Mouse (Mus musculus) lung, embryonic 16.5 days (tissue): ENCODE measurements around the gene Kcna7. TPM values are rescaled to one million over a fixed set of nuclear protein-coding genes. Genes with fewer than 3 reads are reported as not detected.
"Not testable (repeated sequence)": the region's sequence is repeated elsewhere in the genome, so short reads cannot be mapped to it uniquely, and the experiment has no call there.

Source experiments
- ATAC-seq: fragments of 200-750 bp; cut with Nextera tagmentation; 2 replicates; pipeline ENCODE4 v1.8.0; 2017; ENCODE audit warnings: low read depth, mild to moderate bottlenecking, moderate library complexity
- H3K27ac ChIP-seq: fragments of 300-500 bp; sonication (generic); 2 replicates; pipeline ENCODE4 v1.5.1; 2014; ENCODE audit warnings: mild to moderate bottlenecking, control low read depth, low read length
- H3K27me3 ChIP-seq: fragments of 300-500 bp; sonication (generic); 2 replicates; pipeline ENCODE4 v1.6.1; 2014; ENCODE audit warnings: low read depth, low read length, mixed read lengths; ENCODE audit not compliant: control insufficient read depth, insufficient read depth
- H3K36me3 ChIP-seq: fragments of 300-500 bp; sonication (generic); 2 replicates; pipeline ENCODE4 v1.6.1; 2014; ENCODE audit warnings: low read length; ENCODE audit not compliant: control insufficient read depth, insufficient read depth
- H3K4me1 ChIP-seq: fragments of 300-500 bp; sonication (generic); replicated peaks from 2 replicates; pipeline ENCODE4 v1.6.1; 2014; ENCODE audit warnings: low read length, mixed read lengths; ENCODE audit not compliant: control insufficient read depth, insufficient read depth
- H3K4me2 ChIP-seq: fragments of 300-500 bp; sonication (generic); 2 replicates; pipeline ENCODE4 v1.6.1; 2014; ENCODE audit warnings: low read depth, low read length, control low read depth
- H3K4me3 ChIP-seq: fragments of 300-500 bp; sonication (generic); 2 replicates; pipeline ENCODE4 v1.5.1; 2014; ENCODE audit warnings: mild to moderate bottlenecking, low read length, control low read depth
- H3K9ac ChIP-seq: fragments of 300-500 bp; sonication (generic); 2 replicates; pipeline ENCODE4 v1.6.1; 2014; ENCODE audit warnings: low read length, control low read depth
- H3K9me3 ChIP-seq: fragments of 300-500 bp; sonication (generic); 2 replicates; pipeline ENCODE4 v1.6.1; 2016; ENCODE audit warnings: low read length; ENCODE audit not compliant: control insufficient read depth
- WGBS: fragments of 180-500 bp; shearing (Covaris S2); extraction: QIAGEN DNeasy Blood & Tissue Kit; methylation state at CpG from one replicate; pipeline ENCODE4 v1.1.7; 2014; 5-methylcytosine and 5-hydroxymethylcytosine counted together
- polyA plus RNA-seq: library from polyadenylated mRNA; unstranded; fragments of >200 nt; fragmentation: Nextera tagmentation; extraction: Ambion mirVana; gene quantifications from 2 replicates; pipeline ENCODE4 v1.2.1, GENCODE M21; 2015

The Kcna7 gene
- not detected in 2 replicates for polyA plus RNA-seq

DNA sequence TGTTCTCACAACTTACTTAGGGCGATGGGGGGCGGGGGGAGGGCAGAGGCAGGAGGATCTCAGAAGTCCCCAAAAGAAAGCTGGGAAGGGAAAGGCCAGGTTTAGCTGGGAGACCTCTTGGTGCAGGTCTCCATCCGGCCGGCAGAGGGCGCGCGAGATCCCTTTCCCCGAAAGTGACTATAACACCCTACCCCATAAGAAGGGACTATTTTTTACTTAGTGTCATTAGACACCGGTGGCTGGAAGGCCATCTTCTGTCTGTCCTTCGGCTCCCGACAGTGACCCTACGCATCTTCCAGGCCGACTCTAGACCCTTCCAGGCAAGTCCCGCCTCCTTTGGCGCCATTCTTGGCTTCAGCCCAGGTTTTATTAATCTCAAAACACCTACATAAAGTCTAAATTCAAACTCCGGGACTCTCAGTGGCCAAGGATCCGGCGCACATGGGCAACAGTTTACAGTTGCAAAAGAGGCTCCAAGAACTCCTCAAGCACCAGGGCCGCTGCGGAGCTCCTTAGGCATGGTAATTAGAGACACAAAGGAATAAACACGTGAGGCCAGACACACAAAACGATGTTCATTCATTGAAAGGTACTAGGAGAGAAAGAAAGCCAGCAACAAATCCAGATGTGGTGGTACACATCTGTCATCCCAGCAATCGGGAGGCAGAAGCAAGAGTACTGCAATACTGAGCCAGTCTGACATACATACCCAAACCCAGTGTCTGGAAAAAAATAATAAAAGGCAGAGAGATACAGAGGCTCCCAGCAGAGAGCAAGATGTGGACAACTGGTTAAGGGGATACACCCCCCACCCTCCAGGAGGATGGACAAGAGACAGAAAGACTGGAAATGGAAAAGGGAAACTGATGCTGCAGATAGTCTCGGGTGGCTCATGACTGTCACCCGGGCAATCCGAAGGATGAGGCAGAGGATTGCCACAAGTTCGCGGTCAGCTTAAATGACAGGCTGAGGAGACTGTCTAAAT, at the start of gene Kcna7:
Kcna7 (plus strand) TSS at position 563 of the 985 bp plus-strand sequence.
- Histone ChIP-seq H3K4me2 (peak within 1 kb of the TSS; percentile 71), H3K4me1 (peaks cover 12% of the 10 kb centered on the region), H3K9me3 (no peaks in the 10 kb centered on the region), H3K27ac (no peak within 1 kb of the TSS), H3K36me3 (no peaks in the 10 kb centered on the region), H3K27me3 (peaks cover 51% of the 10 kb centered on the region), H3K9ac (peak within 1 kb of the TSS; percentile 55), H3K4me3 (peak within 1 kb of the TSS; percentile 49)
- WGBS: 8% methylated on average over 28 of the region's 28 CpGs
- ATAC-seq: peak; percentile 47; the same call in 1 of the 2 replicates

DNA sequence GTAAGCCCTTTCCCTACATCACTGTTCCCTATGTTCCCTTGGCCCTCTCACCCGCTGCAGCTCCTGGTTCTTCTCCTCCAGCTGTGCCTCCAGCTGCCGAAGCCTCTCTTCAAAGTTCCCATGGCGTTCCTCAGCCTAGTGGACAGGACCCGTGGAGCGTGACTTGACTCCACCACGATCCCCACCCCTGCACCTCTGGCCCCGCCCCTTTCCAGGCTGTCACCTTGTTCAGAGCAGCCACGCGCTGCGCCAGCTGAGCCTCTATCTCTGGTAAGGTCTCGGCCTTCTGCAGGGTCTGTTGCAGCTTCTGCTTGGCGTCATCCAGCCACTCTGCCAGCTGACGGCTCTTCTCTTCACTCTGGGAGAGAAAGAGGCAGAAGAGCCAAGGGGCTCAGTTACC, 49.4 kb upstream of the Kcna7 start:
- no peaks in the 10 kb centered on the region for H3K9me3 ChIP-seq
- no peak overlapping the region for H3K4me2 ChIP-seq
- H3K36me3 ChIP-seq: no peaks in the 10 kb centered on the region
- no peaks in the 10 kb centered on the region for H3K4me1 ChIP-seq
- no peak overlapping the region for H3K9ac ChIP-seq
- WGBS: 35% methylated on average over 13 of the region's 13 CpGs
- ATAC-seq: 0 out of 2 replicates have a peak, but pooled peaks have one; percentile 4
- no peak overlapping the region for H3K4me3 ChIP-seq
- H3K27me3 ChIP-seq: peaks cover 14% of the 10 kb centered on the region
- no peak overlapping the region for H3K27ac ChIP-seq

DNA sequence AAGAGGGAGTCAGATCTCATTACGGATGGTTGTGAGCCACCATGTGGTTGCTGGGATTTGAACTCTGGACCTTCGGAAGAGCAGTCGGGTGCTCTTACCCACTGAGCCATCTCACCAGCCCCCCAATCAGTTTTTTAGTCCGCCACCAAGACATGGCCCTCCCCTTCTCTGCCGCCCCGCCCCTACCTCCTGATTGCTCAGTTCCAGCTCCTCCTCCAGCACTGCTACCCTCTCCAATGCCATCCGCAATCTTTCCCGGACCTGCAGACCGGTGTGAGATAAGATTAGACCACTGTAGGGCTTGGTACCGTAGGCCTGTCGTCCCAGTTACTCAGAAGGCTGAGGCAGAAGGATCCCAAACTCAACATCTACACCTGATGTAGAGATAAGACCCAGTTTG, 46.4 kb upstream of the Kcna7 start:
- 59% methylated on average over 10 of the region's 11 CpGs for WGBS
- not testable (repeated sequence) for H3K36me3 ChIP-seq, H3K9ac ChIP-seq

DNA sequence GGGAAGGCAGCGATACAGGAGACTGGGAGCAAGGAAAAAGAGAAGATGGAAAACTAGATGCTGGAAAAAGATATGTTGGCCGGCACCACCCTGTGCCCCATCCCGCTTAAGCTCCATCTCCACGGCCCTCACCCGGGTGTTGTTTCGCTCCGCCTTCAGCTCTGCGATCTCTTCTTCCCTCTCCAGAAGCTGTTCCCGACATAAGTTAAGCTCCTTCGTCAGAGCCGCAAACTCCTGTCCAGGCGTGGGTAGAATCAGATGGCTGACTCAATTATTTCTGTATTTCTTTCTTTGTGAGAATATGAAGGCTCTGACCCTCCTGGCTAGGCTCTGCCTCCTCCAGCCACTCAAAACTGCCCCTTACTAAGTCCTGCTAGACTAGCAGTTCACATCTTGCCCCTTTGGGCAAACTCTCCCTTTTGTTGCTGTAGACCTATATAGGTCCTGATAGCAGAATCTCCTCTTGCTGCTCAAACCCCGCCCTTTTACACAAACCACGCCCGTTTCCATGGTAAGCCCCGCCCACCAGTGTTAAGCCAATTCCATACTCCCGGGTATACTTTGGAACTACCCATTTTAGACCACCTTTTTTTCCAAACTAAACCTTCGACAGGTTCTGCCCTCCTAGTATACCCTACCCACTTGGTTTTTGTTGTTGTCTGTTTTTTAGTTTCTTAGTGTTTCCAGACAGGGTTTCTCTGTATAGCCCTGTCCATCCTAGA, 44.9 kb upstream of the Kcna7 start:
- H3K4me2 ChIP-seq: peak overlapping the region; percentile 83; the same call in 1 of the 2 replicates
- peaks cover 13% of the 10 kb centered on the region for H3K4me1 ChIP-seq
- no peak overlapping the region for H3K4me3 ChIP-seq
- peak; percentile 0; the same call in 1 of the 2 replicates for ATAC-seq
- no peaks in the 10 kb centered on the region for H3K36me3 ChIP-seq
- no peak overlapping the region for H3K9ac ChIP-seq
- 45% methylated on average over 18 of the region's 18 CpGs for WGBS
- H3K9me3 ChIP-seq: no peaks in the 10 kb centered on the region
- peaks cover 47% of the 10 kb centered on the region for H3K27me3 ChIP-seq
- H3K27ac ChIP-seq: no peak overlapping the region

More for the DNA sequence above, 46.4 kb upstream of the Kcna7 start:
- ATAC-seq, H3K9me3 ChIP-seq, H3K27ac ChIP-seq, H3K4me2 ChIP-seq, H3K4me3 ChIP-seq: not testable (repeated sequence)
- Histone ChIP-seq H3K27me3 (peaks cover 38% of the 10 kb centered on the region), H3K4me1 (peaks cover 13% of the 10 kb centered on the region)

DNA sequence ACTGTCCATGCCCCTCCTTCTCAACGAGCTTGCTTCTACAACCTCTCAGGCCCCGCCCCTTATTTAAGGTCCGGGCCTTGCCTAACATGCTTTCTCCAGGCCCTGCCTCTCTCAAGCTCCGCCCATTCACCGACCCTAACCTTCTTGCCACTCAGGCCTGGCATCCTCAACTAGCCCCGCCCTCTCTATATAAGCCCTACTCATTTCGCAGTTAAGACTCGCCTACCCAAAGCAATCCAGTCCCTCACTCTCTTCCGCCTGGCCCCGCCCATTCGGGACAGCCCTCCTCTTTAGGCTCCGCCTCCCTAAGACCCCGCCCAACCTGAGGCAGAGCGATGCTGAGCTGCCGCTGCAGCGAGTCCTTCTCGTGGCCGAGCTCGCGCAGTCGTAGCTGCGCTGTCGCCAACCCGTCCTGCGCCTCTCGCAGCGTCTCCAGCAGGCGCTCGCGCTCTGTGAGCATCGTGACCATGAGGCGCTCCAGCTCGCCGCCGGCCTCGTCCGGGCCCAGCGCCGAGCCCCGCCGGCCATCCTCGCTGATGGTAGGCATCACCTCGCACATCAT, 44.1 kb upstream of the Kcna7 start:
- no peak overlapping the region for H3K27ac ChIP-seq
- under 1% methylated on average over 43 of the region's 43 CpGs for WGBS
- H3K27me3 ChIP-seq: peaks cover 53% of the 10 kb centered on the region
- H3K4me3 ChIP-seq: peak overlapping the region; percentile 49
- peak overlapping the region; percentile 83 for H3K4me2 ChIP-seq
- ATAC-seq: peak; percentile 87
- peak overlapping the region; percentile 63 for H3K9ac ChIP-seq
- H3K36me3 ChIP-seq: no peaks in the 10 kb centered on the region
- H3K9me3 ChIP-seq: no peaks in the 10 kb centered on the region
- peaks cover 18% of the 10 kb centered on the region for H3K4me1 ChIP-seq

DNA sequence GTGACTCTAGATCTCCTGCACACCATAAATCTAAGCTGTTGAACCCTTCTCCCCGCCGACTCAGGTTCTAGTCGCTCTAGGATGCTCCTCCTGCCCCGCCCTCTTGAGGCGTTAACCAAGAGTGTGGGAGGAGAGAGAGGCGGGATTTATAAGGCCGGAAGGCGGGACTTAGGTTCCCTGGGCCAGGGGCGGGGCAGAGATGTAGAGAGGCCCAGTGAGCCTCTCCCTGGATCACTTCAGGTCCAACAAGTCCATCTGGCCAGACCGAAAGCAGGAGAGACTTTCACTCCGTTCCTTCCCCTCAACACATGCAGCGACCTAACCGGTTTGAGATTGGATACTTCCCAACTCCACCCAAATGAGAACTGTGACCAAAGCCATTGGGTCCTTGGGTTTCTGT, 42.7 kb upstream of the Kcna7 start:
- no peaks in the 10 kb centered on the region for H3K9me3 ChIP-seq
- no peak overlapping the region for H3K4me2 ChIP-seq
- H3K27me3 ChIP-seq: peaks cover 55% of the 10 kb centered on the region
- WGBS: 3% methylated on average over 13 of the region's 13 CpGs
- H3K27ac ChIP-seq: no peak overlapping the region
- no peaks in the 10 kb centered on the region for H3K36me3 ChIP-seq
- no peak overlapping the region for H3K4me3 ChIP-seq
- H3K4me1 ChIP-seq: peaks cover 25% of the 10 kb centered on the region
- no peak for ATAC-seq
- H3K9ac ChIP-seq: no peak overlapping the region

DNA sequence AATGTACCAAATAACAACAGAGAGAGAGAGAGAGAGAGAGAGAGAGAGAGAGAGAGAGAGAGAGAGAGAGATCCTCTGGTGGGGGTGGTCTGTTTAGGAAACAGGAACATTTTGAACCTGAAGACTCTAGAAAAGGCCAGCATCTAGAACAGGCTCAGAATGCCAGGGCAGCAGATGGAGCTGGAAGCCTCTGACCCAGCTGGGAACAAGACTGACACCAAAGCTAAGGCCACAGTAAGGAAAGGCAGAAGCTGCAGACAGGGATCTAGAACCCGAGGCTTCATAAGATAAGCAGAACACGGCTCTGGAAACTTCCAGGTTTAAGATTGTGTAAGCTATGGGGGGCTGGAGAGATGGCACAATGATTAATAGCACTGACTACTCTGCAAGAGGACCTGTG, 41.5 kb upstream of the Kcna7 start:
- ATAC-seq: no peak
- H3K9ac ChIP-seq: no peak overlapping the region
- peaks cover 62% of the 10 kb centered on the region for H3K27me3 ChIP-seq
- no peaks in the 10 kb centered on the region for H3K9me3 ChIP-seq
- 77% methylated on average over 2 of the region's 2 CpGs for WGBS
- H3K4me1 ChIP-seq: peaks cover 28% of the 10 kb centered on the region
- H3K36me3 ChIP-seq: no peaks in the 10 kb centered on the region
- H3K4me2 ChIP-seq: no peak overlapping the region
- H3K27ac ChIP-seq: no peak overlapping the region
- H3K4me3 ChIP-seq: no peak overlapping the region

DNA sequence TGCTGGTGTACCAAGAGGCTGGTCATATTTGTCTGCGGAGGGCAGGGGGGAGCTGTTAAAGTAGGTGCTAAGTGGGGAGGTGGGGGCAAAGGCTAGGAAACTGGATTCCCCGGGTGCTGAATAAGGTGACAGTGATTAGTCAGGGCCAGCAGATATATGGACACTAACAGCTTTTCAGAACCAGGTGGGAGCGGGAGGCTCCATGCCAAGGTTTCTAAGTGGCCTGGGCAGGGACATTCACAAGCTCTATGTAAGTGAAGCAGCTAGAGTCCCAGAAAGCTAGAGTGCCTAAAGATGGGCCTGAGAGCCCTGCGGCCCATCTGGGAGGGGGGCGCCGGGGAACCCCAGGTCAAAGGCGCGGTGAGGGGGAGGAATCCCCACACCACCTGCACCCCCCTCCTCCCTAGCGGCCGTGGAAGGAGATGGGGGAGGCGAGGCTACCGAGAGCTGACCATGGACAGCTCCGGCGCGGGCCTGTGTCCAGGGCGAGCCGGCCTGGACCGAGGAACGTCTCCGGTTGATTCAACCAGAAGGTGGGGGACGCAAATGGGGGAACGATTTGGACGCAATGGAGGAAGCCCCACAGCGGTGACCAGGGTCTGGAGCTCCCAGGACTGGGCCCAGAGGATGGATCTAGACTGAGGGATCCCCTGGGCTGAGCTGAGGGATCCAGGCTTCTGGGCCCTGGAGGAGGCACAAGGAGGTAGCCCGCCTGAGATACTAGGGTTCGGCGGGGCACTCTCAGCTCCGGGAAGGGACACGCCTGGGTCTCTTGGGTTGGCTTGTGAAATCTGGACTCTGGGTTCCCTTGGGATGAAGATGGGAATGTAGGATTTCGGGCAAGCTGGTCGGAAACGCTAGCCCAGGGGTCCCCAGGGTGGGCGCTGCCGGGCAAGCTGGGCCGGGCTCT, 39.5 kb upstream of the Kcna7 start:
- Histone ChIP-seq H3K36me3 (no peaks in the 10 kb centered on the region), H3K9ac (peak overlapping the region; percentile 70), H3K4me3 (peak overlapping the region; percentile 64), H3K4me1 (peaks cover 38% of the 10 kb centered on the region), H3K4me2 (peak overlapping the region; percentile 99), H3K9me3 (no peaks in the 10 kb centered on the region), H3K27me3 (peaks cover 58% of the 10 kb centered on the region), H3K27ac (no peak overlapping the region)
- ATAC-seq: no peak
- WGBS: 3% methylated on average over 34 of the region's 35 CpGs
